Mouse (Mus musculus): ENCODE data around the gene Bcl2l11.
A peak's percentile ranks its signal among the peaks of the same experiment; 100 is the strongest.

Gene Bcl2l11

GRCm38 (mm10) chr2:128111537-128111936 is 14.3 kb upstream of the Bcl2l11 start:
- no peak for DNase-seq (ENCODE audit: low read depth)

DNA sequence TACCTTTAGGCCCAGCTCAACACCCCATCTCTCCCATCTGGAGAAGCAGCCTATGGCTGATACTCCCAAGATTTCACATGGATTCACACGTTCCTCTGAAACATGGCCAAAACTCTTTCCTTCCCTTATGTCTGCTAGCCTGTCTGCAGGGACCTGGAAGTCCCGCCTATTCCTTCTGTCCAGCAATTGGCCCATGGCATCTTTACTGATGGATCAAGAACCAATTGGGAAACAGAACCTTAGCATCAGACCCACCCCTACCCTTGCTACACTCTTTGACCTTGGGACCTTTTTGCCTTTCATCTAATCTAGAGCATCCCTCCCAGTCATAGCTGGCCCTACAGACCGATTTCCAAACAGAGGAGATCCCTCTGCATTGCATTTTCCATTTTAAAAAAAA is 11.2 kb upstream of the Bcl2l11 start:
- DNase-seq (ENCODE audit: low read depth): no peak

GRCm38 (mm10) chr2:128115579-128115978 is 10.3 kb upstream of the Bcl2l11 start:
- DNase-seq (ENCODE audit: low read depth): peak; percentile 34

GRCm38 (mm10) chr2:128117605-128118004 is 8.2 kb upstream of the Bcl2l11 start:
- no peak for DNase-seq (ENCODE audit: low read depth)

DNA sequence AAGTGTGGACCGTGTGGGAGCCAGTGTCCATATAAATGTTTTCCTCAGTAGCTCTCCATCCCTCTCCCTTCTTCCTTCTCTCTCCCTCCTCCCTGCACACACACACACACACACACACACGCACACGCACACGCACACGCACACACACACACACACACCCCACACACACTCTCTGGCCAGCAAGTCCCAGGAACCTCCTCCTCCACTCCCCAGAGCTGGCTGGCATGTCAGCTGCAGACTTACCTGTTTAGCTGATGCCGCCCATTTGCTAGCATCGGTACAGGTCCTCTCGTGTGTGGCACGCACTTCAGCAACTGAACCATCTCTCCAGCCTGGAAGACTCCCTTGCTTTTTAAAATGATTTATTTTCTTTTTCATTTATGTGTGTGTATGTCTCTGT is 6.9 kb upstream of the Bcl2l11 start:
- DNase-seq (ENCODE audit: low read depth): no peak

- DNase-seq (ENCODE audit: low read depth): peak; percentile 78
These were observed 3.3 kb upstream of the Bcl2l11 start for GRCm38 (mm10) chr2:128122491-128122890.

- DNase-seq (ENCODE audit: low read depth): no peak
These were observed 2.7 kb upstream of the Bcl2l11 start for GRCm38 (mm10) chr2:128122891-128123771.

- DNase-seq (ENCODE audit: low read depth): no peak
These were observed 1.7 kb upstream of the Bcl2l11 start for GRCm38 (mm10) chr2:128123921-128124683.

DNA sequence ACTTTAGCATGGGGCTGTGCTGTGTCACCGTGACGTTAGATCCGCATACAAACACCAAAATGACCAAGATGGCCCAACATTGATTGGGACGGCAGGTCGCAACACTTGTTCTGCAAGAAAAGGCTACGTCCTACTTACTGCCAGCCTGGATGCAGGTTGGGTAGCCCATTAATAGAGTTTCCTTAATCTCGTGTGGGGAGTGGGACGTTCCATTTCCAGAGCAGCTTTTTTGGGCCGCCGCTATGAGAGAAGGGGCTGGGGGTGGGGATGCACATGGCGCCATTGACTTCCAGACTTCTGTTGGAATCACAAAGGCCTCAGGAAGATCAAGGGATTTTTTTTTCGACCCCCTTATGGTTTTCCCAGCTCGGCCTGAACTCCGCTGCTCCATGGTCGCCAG is 1.1 kb upstream of the Bcl2l11 start:
- no peak for DNase-seq (ENCODE audit: low read depth)

GRCm38 (mm10) chr2:128126591-128127051 is 783 bp downstream of the Bcl2l11 start:
- no peak for DNase-seq (ENCODE audit: low read depth)

DNA sequence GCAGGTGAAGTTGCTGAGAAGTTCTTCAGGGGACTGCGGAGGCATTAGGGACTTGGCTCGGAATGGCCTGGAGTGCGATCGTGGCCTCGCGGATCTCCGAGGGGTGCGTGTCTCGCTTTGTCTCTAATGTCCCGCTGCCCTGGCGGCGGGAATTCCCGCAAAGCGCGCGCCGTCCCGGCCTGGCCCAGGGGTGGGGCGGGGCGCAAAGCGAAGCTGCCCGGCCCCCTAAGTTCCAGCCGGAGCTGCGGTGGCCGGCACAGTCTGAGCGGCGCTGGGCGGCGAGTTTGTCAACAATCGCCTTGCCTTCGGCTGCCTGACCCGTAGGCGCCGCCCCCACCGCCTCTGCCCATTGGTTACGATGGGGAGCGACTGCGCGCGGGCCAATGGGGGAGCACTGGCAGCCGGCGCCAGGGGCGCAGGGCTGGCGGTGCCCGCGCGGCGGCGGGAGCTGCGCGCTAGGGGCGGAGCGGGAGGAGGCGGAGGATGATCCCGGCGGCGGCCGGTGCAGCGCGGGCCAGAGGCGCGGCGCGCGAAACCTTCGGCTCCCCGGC is 1.4 kb downstream of the Bcl2l11 start:
- DNase-seq (ENCODE audit: low read depth): peak; percentile 92

DNA sequence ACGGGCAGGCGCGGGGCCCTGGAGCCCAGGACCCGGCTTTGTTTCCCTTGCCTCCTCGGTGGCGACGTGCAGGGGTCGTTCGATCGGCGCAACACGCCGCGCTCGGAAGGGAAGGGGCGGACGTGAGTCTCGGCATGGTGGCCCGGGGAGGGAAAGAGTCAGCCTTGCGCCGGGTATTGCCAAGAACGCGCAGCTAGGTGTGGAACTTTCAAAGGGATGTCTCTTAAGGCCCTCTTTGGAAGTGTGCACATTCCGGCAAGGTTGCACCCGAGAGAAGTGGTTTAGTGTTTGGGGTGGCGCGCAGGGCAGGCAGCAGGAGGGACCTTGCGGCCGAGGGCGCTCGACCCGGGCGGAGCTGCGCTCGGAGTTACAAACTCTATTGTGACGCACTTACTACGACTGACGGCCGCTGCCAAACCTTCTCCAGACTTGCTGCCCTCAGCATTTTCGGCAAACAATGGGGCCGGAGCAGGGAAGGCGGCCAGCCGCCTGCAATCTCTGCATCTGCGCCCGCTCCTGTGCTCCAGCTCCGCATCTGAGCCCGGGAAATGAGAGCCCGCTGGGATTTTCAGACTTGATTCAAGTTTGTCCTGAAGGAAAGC is 2.0 kb downstream of the Bcl2l11 start:
- DNase-seq (ENCODE audit: low read depth): peak; percentile 87

DNA sequence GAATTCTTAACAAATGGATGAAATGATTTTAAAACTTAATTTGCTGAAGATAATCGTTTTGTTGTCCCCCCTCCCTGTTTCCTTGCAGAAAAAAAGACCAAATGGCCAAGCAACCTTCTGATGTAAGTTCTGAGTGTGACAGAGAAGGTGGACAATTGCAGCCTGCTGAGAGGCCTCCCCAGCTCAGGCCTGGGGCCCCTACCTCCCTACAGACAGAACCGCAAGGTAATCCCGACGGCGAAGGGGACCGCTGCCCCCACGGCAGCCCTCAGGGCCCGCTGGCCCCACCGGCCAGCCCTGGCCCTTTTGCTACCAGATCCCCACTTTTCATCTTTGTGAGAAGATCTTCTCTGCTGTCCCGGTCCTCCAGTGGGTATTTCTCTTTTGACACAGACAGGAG is 2.7 kb downstream of the Bcl2l11 start:
- DNase-seq (ENCODE audit: low read depth): no peak

DNA sequence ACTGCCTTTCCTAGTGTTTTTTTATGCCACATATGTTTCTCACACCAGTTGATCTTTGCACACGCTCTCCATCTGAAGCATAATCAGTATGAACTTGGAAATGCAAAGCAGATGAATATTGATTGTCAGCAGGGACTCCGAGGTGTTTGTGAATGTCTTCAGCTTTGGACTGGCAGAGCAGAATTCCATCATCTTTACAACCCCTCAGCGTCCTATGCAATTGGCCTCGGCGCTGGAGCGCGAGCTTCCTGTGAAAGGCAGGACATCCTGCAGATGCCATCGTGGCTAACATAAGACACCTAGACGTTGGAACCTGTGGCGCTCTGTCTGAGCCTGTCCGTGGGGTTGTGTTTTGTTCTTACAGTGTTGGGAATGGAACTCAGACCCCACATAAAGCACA is 5.7 kb downstream of the Bcl2l11 start:
- DNase-seq (ENCODE audit: low read depth): no peak

DNA sequence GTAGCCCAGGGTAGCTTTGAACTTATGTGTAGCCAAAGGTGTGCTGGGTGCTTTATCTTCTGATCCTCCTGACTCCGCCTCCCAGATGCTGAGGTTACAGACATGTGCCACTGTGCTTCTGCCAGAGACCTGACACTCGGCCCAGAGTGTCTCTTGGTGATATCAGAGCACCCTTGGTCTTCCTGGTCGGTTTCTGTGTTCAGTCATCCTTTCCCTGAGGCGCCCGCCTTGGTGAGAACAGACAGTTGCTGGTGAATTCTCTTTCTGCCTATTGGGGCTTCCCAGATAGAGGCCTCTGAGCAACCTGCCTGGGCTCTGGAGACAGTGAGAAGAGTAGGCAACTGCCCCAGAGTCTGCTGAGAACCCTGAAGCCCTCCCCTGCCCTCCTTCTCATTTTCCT is 6.8 kb downstream of the Bcl2l11 start:
- DNase-seq (ENCODE audit: low read depth): no peak

GRCm38 (mm10) chr2:128133865-128134264 is 8.0 kb downstream of the Bcl2l11 start:
- DNase-seq (ENCODE audit: low read depth): peak; percentile 53

GRCm38 (mm10) chr2:128134474-128134873 is 8.6 kb downstream of the Bcl2l11 start:
- DNase-seq (ENCODE audit: low read depth): no peak

GRCm38 (mm10) chr2:128134948-128135347 is 9.1 kb downstream of the Bcl2l11 start:
- no peak for DNase-seq (ENCODE audit: low read depth)

GRCm38 (mm10) chr2:128136769-128137433 is 11.1 kb downstream of the Bcl2l11 start:
- DNase-seq (ENCODE audit: low read depth): peak; percentile 69

GRCm38 (mm10) chr2:128137480-128138276 is 11.8 kb downstream of the Bcl2l11 start:
- DNase-seq (ENCODE audit: low read depth): no peak

GRCm38 (mm10) chr2:128138924-128139323 is 13.1 kb downstream of the Bcl2l11 start:
- no peak for DNase-seq (ENCODE audit: low read depth)
